Mouse (Mus musculus) limb, embryonic 14.5 days (tissue): ENCODE data around the gene Cops2. TPM values are rescaled to one million over a fixed set of nuclear protein-coding genes. Genes with fewer than 3 reads are reported as not detected.

ENCODE experiments used
- ATAC-seq: fragments of 200-750 bp; cut with Nextera tagmentation; 2 replicates; pipeline ENCODE4 v1.8.0; 2017; ENCODE audit warnings: low read depth, moderate number of reproducible peaks, moderate TSS enrichment; ENCODE audit not compliant: low FRiP score
- DNase-seq: peaks from one replicate; pipeline ENCODE4 v3.0.0-alpha.2; 2015; ENCODE audit warnings: low spot score
- H3K27ac ChIP-seq: fragments of 300-500 bp; sonication (generic); replicated peaks from 2 replicates; pipeline ENCODE4 v1.5.1; 2014; ENCODE audit warnings: low read depth, mild to moderate bottlenecking, low read length, moderate library complexity, mixed read lengths
- H3K27me3 ChIP-seq: fragments of 300-500 bp; sonication (generic); 2 replicates; pipeline ENCODE4 v1.6.1; 2014; ENCODE audit warnings: low read length, mixed read lengths; ENCODE audit not compliant: control insufficient read depth, insufficient read depth
- H3K36me3 ChIP-seq: fragments of 300-500 bp; sonication (generic); 2 replicates; pipeline ENCODE4 v1.6.1; 2014; ENCODE audit warnings: mild to moderate bottlenecking, low read length, moderate library complexity, mixed read lengths; ENCODE audit not compliant: control insufficient read depth, insufficient read depth
- H3K4me1 ChIP-seq: fragments of 300-500 bp; sonication (generic); 2 replicates; pipeline ENCODE4 v1.6.1; 2014; ENCODE audit warnings: antibody characterized with exemption, low read length, mixed read lengths; ENCODE audit not compliant: control insufficient read depth, insufficient read depth
- H3K4me2 ChIP-seq: fragments of 300-500 bp; sonication (generic); replicated peaks from 2 replicates; pipeline ENCODE4 v1.6.1; 2014; ENCODE audit warnings: low read depth, mild to moderate bottlenecking, low read length, moderate library complexity; ENCODE audit not compliant: severe bottlenecking
- H3K4me3 ChIP-seq: fragments of 300-500 bp; sonication (generic); replicated peaks from 2 replicates; pipeline ENCODE4 v1.5.1; 2014; ENCODE audit warnings: low read length
- H3K9ac ChIP-seq: fragments of 300-500 bp; sonication (generic); 2 replicates; pipeline ENCODE4 v1.6.1; 2014; ENCODE audit warnings: mild to moderate bottlenecking, low read depth, low read length, moderate library complexity; ENCODE audit not compliant: severe bottlenecking
- H3K9me3 ChIP-seq: fragments of 300-500 bp; sonication (generic); 2 replicates; pipeline ENCODE4 v1.6.1; 2016; ENCODE audit warnings: low read length; ENCODE audit not compliant: control insufficient read depth
- POLR2A ChIP-seq: fragments of 200-500 bp; IDR thresholded peaks from 2 replicates; pipeline ENCODE4 v1.8.0; 2012; ENCODE audit warnings: inconsistent platforms, mild to moderate bottlenecking, moderate library complexity, borderline replicate concordance; ENCODE audit not compliant: insufficient read depth, insufficient read length; ENCODE audit errors: extremely low read depth
- WGBS: fragments of 180-500 bp; shearing (Covaris S2); extraction: QIAGEN DNeasy Blood & Tissue Kit; methylation state at CpG from one replicate; pipeline ENCODE4 v1.1.7; 2014; 5-methylcytosine and 5-hydroxymethylcytosine counted together
- polyA plus RNA-seq, 2 experiments: library from polyadenylated mRNA; depleted of rRNA in 1 of 2; stranded (reverse) in 1 of 2; unstranded in 1 of 2; fragments of >200 nt; fragmentation: Nextera tagmentation in 1 of 2; extraction: Ambion mirVana in 1 of 2; gene quantifications; 2 replicates each; pipeline versions ENCODE4 v1.2.1 to v1.2.3; 2012 to 2014

Cops2 gene
- polyA plus RNA-seq, 2 experiments: 75.1 to 86.7 TPM

- WGBS: 80% methylated on average over 3 of the region's 3 CpGs
Observed at GRCm38 (mm10) chr2:125868301-125868700, 9.4 kb upstream of the Cops2 start.

GRCm38 (mm10) chr2:125866058-125866740 is 7.3 kb upstream of the Cops2 start:
- peak; percentile 80 for ATAC-seq
- Histone ChIP-seq H3K9me3 (no peaks in the 10 kb centered on the region), H3K27me3 (no peaks in the 10 kb centered on the region), H3K9ac (peak overlapping the region; percentile 72), H3K4me3 (peak overlapping the region; percentile 55), H3K36me3 (no peaks in the 10 kb centered on the region), H3K4me2 (peak overlapping the region; percentile 74), H3K4me1 (peaks cover 6% of the 10 kb centered on the region; the same call in 1 of the 2 replicates), H3K27ac (no peak overlapping the region)
- TF ChIP-seq POLR2A: 0 out of 2 replicates have a peak, but pooled peaks have one; percentile 33
- 4% methylated on average over 23 of the region's 23 CpGs for WGBS
- DNase-seq: peak; percentile 61

More at GRCm38 (mm10) chr2:125868301-125868700, 9.4 kb upstream of the Cops2 start:
- no peak overlapping the region for H3K4me2 ChIP-seq
- H3K36me3 ChIP-seq: 0 out of 2 replicates have a peak, but pooled peaks cover 5% of the 10 kb centered on the region
- H3K4me3 ChIP-seq: no peak overlapping the region
- H3K4me1 ChIP-seq: peaks cover 6% of the 10 kb centered on the region; the same call in 1 of the 2 replicates
- ATAC-seq (no peak), DNase-seq (no peak)
- no peak for TF ChIP-seq POLR2A
- no peaks in the 10 kb centered on the region for H3K27me3 ChIP-seq
- H3K9ac ChIP-seq: no peak overlapping the region
- no peak overlapping the region for H3K27ac ChIP-seq
- no peaks in the 10 kb centered on the region for H3K9me3 ChIP-seq

- peak overlapping the region; percentile 55 for H3K4me3 ChIP-seq
- ATAC-seq (no peak), DNase-seq (no peak)
- H3K4me1 ChIP-seq: peaks cover 6% of the 10 kb centered on the region; the same call in 1 of the 2 replicates
- H3K9ac ChIP-seq: no peak overlapping the region
- no peaks in the 10 kb centered on the region for H3K27me3 ChIP-seq
- TF ChIP-seq POLR2A: no peak
- no peaks in the 10 kb centered on the region for H3K9me3 ChIP-seq
- peak overlapping the region; percentile 74 for H3K4me2 ChIP-seq
- no peaks in the 10 kb centered on the region for H3K36me3 ChIP-seq
- H3K27ac ChIP-seq: no peak overlapping the region
Observed at GRCm38 (mm10) chr2:125865585-125865984, 6.6 kb upstream of the Cops2 start.

GRCm38 (mm10) chr2:125864551-125864950 is 5.6 kb upstream of the Cops2 start:
- Histone ChIP-seq H3K27me3 (no peaks in the 10 kb centered on the region), H3K4me2 (no peak overlapping the region), H3K9me3 (no peaks in the 10 kb centered on the region), H3K4me3 (no peak overlapping the region), H3K9ac (no peak overlapping the region), H3K27ac (no peak overlapping the region), H3K36me3 (no peaks in the 10 kb centered on the region), H3K4me1 (peaks cover 6% of the 10 kb centered on the region; the same call in 1 of the 2 replicates)
- no peak for TF ChIP-seq POLR2A
- ATAC-seq: no peak
- WGBS: 93% methylated on average over 1 of the region's 1 CpGs
- DNase-seq: no peak

- WGBS: 80% methylated on average over 3 of the region's 3 CpGs
Observed at GRCm38 (mm10) chr2:125863799-125864198, 4.9 kb upstream of the Cops2 start.

More at GRCm38 (mm10) chr2:125863799-125864198, 4.9 kb upstream of the Cops2 start:
- no peak overlapping the region for H3K9ac ChIP-seq
- H3K27ac ChIP-seq: no peak overlapping the region
- TF ChIP-seq POLR2A: no peak
- DNase-seq: no peak
- no peaks in the 10 kb centered on the region for H3K36me3 ChIP-seq
- no peak overlapping the region for H3K4me3 ChIP-seq
- ATAC-seq: no peak
- H3K27me3 ChIP-seq: no peaks in the 10 kb centered on the region
- H3K4me1 ChIP-seq: peaks cover 6% of the 10 kb centered on the region; the same call in 1 of the 2 replicates
- H3K4me2 ChIP-seq: no peak overlapping the region
- H3K9me3 ChIP-seq: no peaks in the 10 kb centered on the region
